Mouse (Mus musculus) neural tube, embryonic 11.5 days (tissue): ENCODE data around the gene Cd300ld5. TPM values are rescaled to one million over a fixed set of nuclear protein-coding genes. Genes with fewer than 3 reads are reported as not detected.

Source experiments
- ATAC-seq: fragments of 200-750 bp; cut with Nextera tagmentation; 2 replicates; pipeline ENCODE4 v1.8.0; 2017; ENCODE audit warnings: moderate number of reproducible peaks, mild to moderate bottlenecking, moderate TSS enrichment, moderate library complexity; ENCODE audit not compliant: insufficient read depth, low FRiP score, low TSS enrichment
- DNase-seq: peaks from one replicate; pipeline ENCODE4 v3.0.0-alpha.2; 2015; ENCODE audit warnings: low spot score
- H3K27ac ChIP-seq: fragments of 300-500 bp; sonication (generic); 2 replicates; pipeline ENCODE4 v1.5.1; 2014; ENCODE audit warnings: low read depth, mild to moderate bottlenecking, low read length
- H3K27me3 ChIP-seq: fragments of 300-500 bp; sonication (generic); 2 replicates; pipeline ENCODE4 v1.6.1; 2014; ENCODE audit warnings: mild to moderate bottlenecking, low read length, mixed read lengths; ENCODE audit not compliant: control insufficient read depth, insufficient read depth
- H3K36me3 ChIP-seq: fragments of 300-500 bp; sonication (generic); 2 replicates; pipeline ENCODE4 v1.6.1; 2014; ENCODE audit warnings: mild to moderate bottlenecking, low read length, moderate library complexity, mixed read lengths; ENCODE audit not compliant: control insufficient read depth, insufficient read depth
- H3K4me1 ChIP-seq: fragments of 300-500 bp; sonication (generic); 2 replicates; pipeline ENCODE4 v1.6.1; 2014; ENCODE audit warnings: low read length, mixed read lengths; ENCODE audit not compliant: control insufficient read depth, insufficient read depth
- H3K4me2 ChIP-seq: fragments of 300-500 bp; sonication (generic); 2 replicates; pipeline ENCODE4 v1.6.1; 2014; ENCODE audit warnings: low read depth, mild to moderate bottlenecking, moderate library complexity
- H3K4me3 ChIP-seq: fragments of 300-500 bp; sonication (generic); 2 replicates; pipeline ENCODE4 v1.5.1; 2014; ENCODE audit warnings: low read depth, low read length
- H3K9ac ChIP-seq: fragments of 300-500 bp; sonication (generic); 2 replicates; pipeline ENCODE4 v1.6.1; 2014; ENCODE audit warnings: mild to moderate bottlenecking, low read length
- H3K9me3 ChIP-seq: fragments of 300-500 bp; sonication (generic); 2 replicates; pipeline ENCODE4 v1.6.1; 2016; ENCODE audit warnings: low read length; ENCODE audit not compliant: control insufficient read depth
- WGBS: fragments of 180-500 bp; shearing (Covaris S2); extraction: QIAGEN DNeasy Blood & Tissue Kit; methylation state at CpG from one replicate; pipeline ENCODE4 v1.1.7; 2014; 5-methylcytosine and 5-hydroxymethylcytosine counted together
- polyA plus RNA-seq: library from polyadenylated mRNA; unstranded; fragments of >200 nt; fragmentation: Nextera tagmentation; extraction: Ambion mirVana; gene quantifications from 2 replicates; pipeline ENCODE4 v1.2.1, GENCODE M21; 2014

Cd300ld5 gene
- polyA plus RNA-seq, 1 experiment from 2014 or later = not detected

- H3K9ac ChIP-seq = no peak within 1 kb of the TSS
- ATAC-seq (no peak), DNase-seq (no peak)
- WGBS = 80% methylated on average over 7 of the region's 7 CpGs
- no peak within 1 kb of the TSS for H3K4me3 ChIP-seq
- no peaks in the 10 kb centered on the region for H3K9me3 ChIP-seq
- H3K4me2 ChIP-seq = no peak within 1 kb of the TSS
- no peak within 1 kb of the TSS for H3K27ac ChIP-seq
- H3K4me1 ChIP-seq = no peaks in the 10 kb centered on the region
- H3K36me3 ChIP-seq = no peaks in the 10 kb centered on the region
- H3K27me3 ChIP-seq = no peaks in the 10 kb centered on the region
These were observed 36.0 kb downstream of the Cd300ld5 start, which contains the start of gene Cd300c2 for GRCm38 (mm10) chr11:115001474-115002040. Cd300c2 (minus strand) TSS chr11:115001880.

GRCm38 (mm10) chr11:114989793-114990192 is 47.8 kb downstream of the Cd300ld5 start, which contains the start of gene Cd300ld:
Cd300ld (minus strand) TSS chr11:114989922.
- no peaks in the 10 kb centered on the region for H3K36me3 ChIP-seq
- no peak within 1 kb of the TSS for H3K27ac ChIP-seq
- H3K4me2 ChIP-seq = no peak within 1 kb of the TSS
- H3K9ac ChIP-seq = no peak within 1 kb of the TSS
- H3K9me3 ChIP-seq = no peaks in the 10 kb centered on the region
- no peaks in the 10 kb centered on the region for H3K27me3 ChIP-seq
- ATAC-seq (no peak), DNase-seq (no peak)
- no peaks in the 10 kb centered on the region for H3K4me1 ChIP-seq
- WGBS = 90% methylated on average over 4 of the region's 4 CpGs
- no peak within 1 kb of the TSS for H3K4me3 ChIP-seq

- Histone ChIP-seq H3K4me1 (no peaks in the 10 kb centered on the region), H3K9ac (no peak overlapping the region), H3K36me3 (no peaks in the 10 kb centered on the region), H3K4me2 (no peak overlapping the region), H3K9me3 (no peaks in the 10 kb centered on the region), H3K4me3 (no peak overlapping the region), H3K27me3 (no peaks in the 10 kb centered on the region), H3K27ac (no peak overlapping the region)
- ATAC-seq (no peak), DNase-seq (no peak)
- 90% methylated on average over 4 of the region's 4 CpGs for WGBS
These were observed 55.7 kb downstream of the Cd300ld5 start for GRCm38 (mm10) chr11:114981866-114982265.

Other genes starting within 250 kb of the Cd300ld5 start
- gene Btbd17, start 241.8 kb downstream of the Cd300ld5 start, polyA plus RNA-seq = 43.1 and 51.5 TPM in 2 replicates
- gene Gpr142, start 238.8 kb downstream of the Cd300ld5 start, polyA plus RNA-seq = not detected in 2 replicates
- gene Gprc5c, start 186.6 kb downstream of the Cd300ld5 start, polyA plus RNA-seq = 24.4 and 26.0 TPM in 2 replicates
- gene Cd300a, start 147.7 kb downstream of the Cd300ld5 start, polyA plus RNA-seq = 0.62 and 1.0 TPM in 2 replicates
- 0.20 TPM in 1 of 2 replicates, not detected in the other for gene Cd300lb, start 103.4 kb downstream of the Cd300ld5 start, polyA plus RNA-seq
- gene Cd300c, start 68.6 kb downstream of the Cd300ld5 start, polyA plus RNA-seq = 0.41 TPM in 1 of 2 replicates, not detected in the other
- 0.28 TPM in 1 of 2 replicates, not detected in the other for gene Cd300ld, start 47.8 kb downstream of the Cd300ld5 start, polyA plus RNA-seq
- 0.55 and 1.1 TPM in 2 replicates for gene Cd300c2, start 35.9 kb downstream of the Cd300ld5 start, polyA plus RNA-seq
- gene Cd300ld2, start 21.6 kb downstream of the Cd300ld5 start, polyA plus RNA-seq = not detected in 2 replicates
- not detected in 2 replicates for gene Cd300ld4, start 10.8 kb downstream of the Cd300ld5 start, polyA plus RNA-seq
- gene Cd300ld3, start 10.6 kb upstream of the Cd300ld5 start, polyA plus RNA-seq = not detected in 2 replicates
- gene Cd300e, start 24.4 kb upstream of the Cd300ld5 start, polyA plus RNA-seq = not detected in 2 replicates
- gene Rab37, start 53.7 kb upstream of the Cd300ld5 start, polyA plus RNA-seq = 1.3 and 1.9 TPM in 2 replicates
- not detected in 2 replicates for gene Cd300lf, start 96.2 kb upstream of the Cd300ld5 start, polyA plus RNA-seq
- 43.4 and 44.1 TPM in 2 replicates for gene Slc9a3r1, start 125.6 kb upstream of the Cd300ld5 start, polyA plus RNA-seq
- 8.8 and 11.0 TPM in 2 replicates for gene Tmem104, start 149.7 kb upstream of the Cd300ld5 start, polyA plus RNA-seq
- 20.3 and 20.8 TPM in 2 replicates for gene Nat9, start 150.1 kb upstream of the Cd300ld5 start, polyA plus RNA-seq
- gene Grin2c, start 229.5 kb upstream of the Cd300ld5 start, polyA plus RNA-seq = 0.57 and 0.85 TPM in 2 replicates
- 14.0 and 15.1 TPM in 2 replicates for gene Fdxr, start 239.3 kb upstream of the Cd300ld5 start, polyA plus RNA-seq